Mouse (Mus musculus) heart, postnatal 25 days (tissue): ENCODE measurements around the gene Egfem1. TPM values are rescaled to one million over a fixed set of nuclear protein-coding genes. Genes with fewer than 3 reads are reported as not detected.

Experiments
- DNase-seq: peaks from one replicate; pipeline ENCODE4 v3.0.0; 2022; ENCODE audit warnings: low spot score
- intact Hi-C: fragments of 180-260 bp; cut with DNase I; formaldehyde crosslinking; loops from one replicate; pipeline ENCODE4 v1.15.1; 2025
- microRNA-seq: library from miRNA; unstranded; fragments of <30 nt; microRNA quantifications from one replicate; pipeline ENCODE4 v1.2.0, GENCODE M21; 2022
- total RNA-seq, 2 experiments: library from RNA; stranded (reverse); gene quantifications; 2 replicates each; pipeline ENCODE4 v1.2.3; 2021

Gene Egfem1
- total RNA-seq, 2 experiments from 2014 or later = not detected

- intact Hi-C loops = loop anchor here (5.0 kb wide), 2 partner anchors 78 to 828 kb away; no protein-coding TSS in a partner anchor
- no peak for DNase-seq
Measured at GRCm38 (mm10) chr3:29734251-29734650, 652.4 kb downstream of the Egfem1 start.

- intact Hi-C loops = loop anchor here (5.0 kb wide), 1 partner anchor 778 kb away; no protein-coding TSS in a partner anchor
- DNase-seq = no peak
Measured at GRCm38 (mm10) chr3:29739292-29739691, 657.5 kb downstream of the Egfem1 start.

Small RNAs within 50 kb of the gene (microRNA-seq; reads per million reads assigned to microRNA genes)
- not detected for gene Mir21b
- not detected for gene Mir551b

Other genes with a start within 250 kb of the Egfem1 start
- gene Gm1527, start 189.4 kb upstream of the Egfem1 start, total RNA-seq = not detected